Mouse (Mus musculus): ENCODE results near the gene Tmem14a.

GRCm38 (mm10) chr1:21273091-21273490 lies 54.7 kb downstream of the Tmem14a start:
- no peak for TF ChIP-seq POLR2A (IDR thresholded peaks at IDR 0.05; ENCODE audit: extremely low read depth, insufficient read depth, low read length)
- no peak for TF ChIP-seq CTCF (IDR thresholded peaks at IDR 0.05; ENCODE audit: low read depth, low read length)

All from liver, adult 2 months (tissue).